Mouse (Mus musculus) C2C12 (cell line): ENCODE measurements around the gene Rfpl4.

Source experiments
- CTCF ChIP-seq: IDR thresholded peaks from one replicate; pipeline ENCODE4 v1.5.1; 2011; ENCODE audit not compliant: control insufficient read depth, insufficient read depth, insufficient read length
- FOSL1 ChIP-seq: IDR thresholded peaks from one replicate; pipeline ENCODE4 v1.8.0; 2011; ENCODE audit warnings: mild to moderate bottlenecking, low read length; ENCODE audit not compliant: poor library complexity, insufficient read depth, severe bottlenecking

DNA sequence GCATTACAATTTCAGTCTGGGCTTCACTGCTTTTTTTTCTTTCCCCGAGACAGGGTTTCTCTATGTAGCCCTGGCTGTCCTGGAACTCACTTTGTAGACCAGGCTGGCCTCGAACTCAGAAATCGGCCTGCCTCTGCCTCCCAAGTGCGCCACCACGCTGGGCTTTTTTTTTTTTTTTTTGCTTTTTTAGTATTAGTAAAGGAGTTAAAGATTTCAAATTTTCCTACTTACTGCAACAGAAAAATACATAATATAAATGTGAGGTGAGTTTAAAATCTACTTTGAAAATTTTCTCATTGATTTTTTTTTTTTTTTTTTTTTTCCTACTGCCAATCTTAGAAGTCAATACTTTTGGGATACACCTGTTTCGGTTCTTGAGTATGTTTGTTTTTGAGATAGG lies 51.9 kb downstream of the Rfpl4 start:
- TF ChIP-seq CTCF (no peak), FOSL1 (no peak)
